Comparison of ENCODE assay signal across 8 mouse cellular contexts in the genomic region with DNA sequence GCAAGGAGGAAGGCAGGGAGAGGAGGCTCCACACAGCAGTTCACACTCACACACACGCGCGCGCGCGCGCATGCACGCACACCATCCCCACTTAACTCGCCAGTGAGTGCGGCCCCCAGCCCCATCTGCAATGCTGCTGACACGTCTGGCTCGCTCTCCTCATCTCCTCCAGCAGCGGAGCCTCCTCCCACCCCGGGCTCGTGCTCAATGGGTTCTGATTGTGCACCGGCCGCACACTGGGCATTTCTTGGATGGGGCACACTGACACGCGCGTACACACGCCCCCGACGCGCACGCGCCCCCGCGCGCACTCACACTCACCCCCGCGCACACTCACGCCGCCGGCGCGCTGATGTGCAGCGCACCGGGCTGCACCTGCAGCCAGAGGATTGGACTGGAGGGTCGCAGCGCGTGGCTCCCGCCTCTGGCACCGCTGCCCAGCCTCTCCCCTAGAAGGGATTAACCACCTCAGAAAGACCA. TPM values are rescaled to one million over a fixed set of nuclear protein-coding genes. Genes with fewer than 3 reads are reported as not detected.
DNase-seq lines count a peak whose midpoint lies in the region; ATAC-seq lines count a peak whose summit lies in the region.

No protein-coding gene starts in this region.

- H3K27ac ChIP-seq in embryonic facial prominence, embryonic 15.5 days (replicated peaks): no peak overlapping the region
- no peak overlapping the region for H3K27ac ChIP-seq in liver, embryonic 13.5 days
- H3K27ac ChIP-seq in stomach, embryonic 16.5 days (ENCODE audit: low read length): no peak overlapping the region

- peak; percentile 59; the same call in 1 of the 2 replicates for ATAC-seq in embryonic facial prominence, embryonic 15.5 days (ENCODE audit: insufficient number of reproducible peaks, low FRiP score, low TSS enrichment, low read depth)
- ATAC-seq in liver, embryonic 13.5 days (ENCODE audit: low read depth): no peak
- peak; percentile 64; the same call in 1 of the 2 replicates for ATAC-seq in stomach, embryonic 16.5 days (ENCODE audit: insufficient read depth, low FRiP score)

- no peaks in the 10 kb centered on the region for H3K36me3 ChIP-seq in embryonic facial prominence, embryonic 15.5 days
- H3K36me3 ChIP-seq in liver, embryonic 13.5 days: no peaks in the 10 kb centered on the region
- no peaks in the 10 kb centered on the region for H3K36me3 ChIP-seq in stomach, embryonic 16.5 days (ENCODE audit: control insufficient read depth, insufficient read depth, low read length)

- peak; percentile 5 for DNase-seq in cerebellum, adult 11-12 months
- no peak for DNase-seq in cerebellum, adult 18-20 months
- DNase-seq in 3134 (ENCODE audit: extremely low read depth, insufficient read length, low spot score): peak; percentile 10
- DNase-seq in layer of hippocampus, adult 11-12 months (ENCODE audit: low spot score): peak; percentile 83
- DNase-seq in liver, embryonic 13.5 days: no peak
- DNase-seq in B cell, adult 2 months: no peak

- H3K4me3 ChIP-seq in embryonic facial prominence, embryonic 15.5 days (replicated peaks): peak overlapping the region; percentile 42
- H3K4me3 ChIP-seq in liver, embryonic 13.5 days (replicated peaks): peak overlapping the region; percentile 19
- H3K4me3 ChIP-seq in stomach, embryonic 16.5 days (replicated peaks; ENCODE audit: low read length): peak overlapping the region; percentile 41

- 0% methylated on average over 43 of the region's 43 CpGs for WGBS in embryonic facial prominence, embryonic 15.5 days
- 2% methylated on average over 43 of the region's 43 CpGs for WGBS in liver, embryonic 13.5 days (ENCODE audit: insufficient replicate concordance)
- WGBS in stomach, embryonic 16.5 days: under 1% methylated on average over 43 of the region's 43 CpGs

- no peaks in the 10 kb centered on the region for H3K9me3 ChIP-seq in embryonic facial prominence, embryonic 15.5 days (replicated peaks)
- 0 out of 2 replicates have a peak, but pooled peaks cover 3% of the 10 kb centered on the region for H3K9me3 ChIP-seq in liver, embryonic 13.5 days (replicated peaks)
- H3K9me3 ChIP-seq in stomach, embryonic 16.5 days (replicated peaks; ENCODE audit: control insufficient read depth, low read length): no peaks in the 10 kb centered on the region

- H3K9ac ChIP-seq in embryonic facial prominence, embryonic 15.5 days: no peak overlapping the region
- no peak overlapping the region for H3K9ac ChIP-seq in liver, embryonic 13.5 days
- H3K9ac ChIP-seq in stomach, embryonic 16.5 days (ENCODE audit: low read length): peak overlapping the region; percentile 31; the same call in 1 of the 2 replicates

- H3K27me3 ChIP-seq in embryonic facial prominence, embryonic 15.5 days: peaks cover 38% of the 10 kb centered on the region
- H3K27me3 ChIP-seq in liver, embryonic 13.5 days: peaks cover 33% of the 10 kb centered on the region
- H3K27me3 ChIP-seq in stomach, embryonic 16.5 days (ENCODE audit: control insufficient read depth, insufficient read depth, low read length): peaks cover 28% of the 10 kb centered on the region

- H3K4me1 ChIP-seq in embryonic facial prominence, embryonic 15.5 days: peaks cover 18% of the 10 kb centered on the region
- H3K4me1 ChIP-seq in liver, embryonic 13.5 days (replicated peaks): no peaks in the 10 kb centered on the region
- peaks cover 8% of the 10 kb centered on the region; the same call in 1 of the 2 replicates for H3K4me1 ChIP-seq in stomach, embryonic 16.5 days (ENCODE audit: control insufficient read depth, insufficient read depth, low read length)

- peak overlapping the region; percentile 83 for H3K4me2 ChIP-seq in embryonic facial prominence, embryonic 15.5 days (replicated peaks)
- peak overlapping the region; percentile 40 for H3K4me2 ChIP-seq in liver, embryonic 13.5 days
- peak overlapping the region; percentile 67 for H3K4me2 ChIP-seq in stomach, embryonic 16.5 days (ENCODE audit: low read depth, low read length)

RNA-seq across cellular contexts. Expression of gene Grin2b, which starts 1.1 kb away (rescaled TPM):
- polyA plus RNA-seq in embryonic facial prominence, embryonic 15.5 days (2015; fragmentation: Nextera tagmentation; extraction: Ambion mirVana): 2.3 and 3.8 TPM in 2 replicates
- 0.21 TPM in 1 of 2 replicates, not detected in the other for polyA plus RNA-seq in liver, embryonic 13.5 days (2015; fragmentation: Nextera tagmentation; extraction: Ambion mirVana)
- 0.09 and 0.32 TPM in 2 replicates for polyA plus RNA-seq in stomach, embryonic 16.5 days (2015; fragmentation: Nextera tagmentation; extraction: Ambion mirVana)

Comparison
In these comparisons a context has a peak if more than half of its experiments do, and no peak if none do; other contexts are left out.
1. DNase-seq: peak in cerebellum, adult 11-12 months (single experiment), 3134 (single experiment) and layer of hippocampus, adult 11-12 months (single experiment); none in cerebellum, adult 18-20 months (0 of 2), liver, embryonic 13.5 days (single experiment) and B cell, adult 2 months (0 of 2).
2. Peak in every context shown above with its lines, with median percentiles within 50 percentile points of each other: H3K4me2 ChIP-seq and H3K4me3 ChIP-seq.